Mouse (Mus musculus) erythroblast, embryonic 14.5 days (primary cell): ENCODE results near the gene Scn4b.

Experiments used
- GATA1 ChIP-seq: IDR thresholded peaks from 2 replicates; pipeline ENCODE4 v1.6.1; 2012; ENCODE audit warnings: low read length, inconsistent platforms, mixed read lengths
- TAL1 ChIP-seq: IDR thresholded peaks from 3 replicates; pipeline ENCODE4 v1.6.1; 2012; ENCODE audit warnings: low read length, inconsistent platforms, mixed read lengths

- TF ChIP-seq TAL1 (no peak), GATA1 (no peak)
Measured at GRCm38 (mm10) chr9:45095149-45095937, 42.9 kb upstream of the Scn4b start.
